Mouse (Mus musculus) heart, embryonic 16.5 days (tissue): Measurements from ENCODE around the gene Itga4. TPM values are rescaled to one million over a fixed set of nuclear protein-coding genes. Genes with fewer than 3 reads are reported as not detected.

ENCODE experiments used
- ATAC-seq: fragments of 200-750 bp; cut with Nextera tagmentation; replicated peaks from 2 replicates; pipeline ENCODE4 v1.8.0; 2017; ENCODE audit warnings: moderate number of reproducible peaks; ENCODE audit not compliant: insufficient read depth, low FRiP score; ENCODE audit errors: extremely low read depth
- H3K27ac ChIP-seq: fragments of 300-500 bp; sonication (generic); 2 replicates; pipeline ENCODE4 v1.5.1; 2014; ENCODE audit warnings: mild to moderate bottlenecking, low read length, control low read depth, moderate library complexity
- H3K27me3 ChIP-seq: fragments of 300-500 bp; sonication (generic); 2 replicates; pipeline ENCODE4 v1.6.1; 2014; ENCODE audit warnings: low read length, mixed read lengths; ENCODE audit not compliant: control insufficient read depth, insufficient read depth
- H3K36me3 ChIP-seq: fragments of 300-500 bp; sonication (generic); 2 replicates; pipeline ENCODE4 v1.6.1; 2014; ENCODE audit not compliant: control insufficient read depth, insufficient read depth
- H3K4me1 ChIP-seq: fragments of 300-500 bp; sonication (generic); 2 replicates; pipeline ENCODE4 v1.6.1; 2014; ENCODE audit warnings: low read length, mixed read lengths; ENCODE audit not compliant: control insufficient read depth, insufficient read depth
- H3K4me2 ChIP-seq: fragments of 300-500 bp; sonication (generic); 2 replicates; pipeline ENCODE4 v1.6.1; 2014; ENCODE audit warnings: low read depth, mild to moderate bottlenecking, control low read depth, low read length
- H3K4me3 ChIP-seq: fragments of 300-500 bp; sonication (generic); 2 replicates; pipeline ENCODE4 v1.5.1; 2014; ENCODE audit warnings: mild to moderate bottlenecking, control low read depth, low read length
- H3K9ac ChIP-seq: fragments of 300-500 bp; sonication (generic); 2 replicates; pipeline ENCODE4 v1.6.1; 2014; ENCODE audit warnings: low read length, control low read depth
- H3K9me3 ChIP-seq: fragments of 300-500 bp; sonication (generic); replicated peaks from 2 replicates; pipeline ENCODE4 v1.6.1; 2016; ENCODE audit warnings: low read length; ENCODE audit not compliant: control insufficient read depth
- WGBS: fragments of 180-500 bp; shearing (Covaris S2); extraction: QIAGEN DNeasy Blood & Tissue Kit; methylation state at CpG from one replicate; pipeline ENCODE4 v1.1.7; 2014; 5-methylcytosine and 5-hydroxymethylcytosine counted together
- polyA plus RNA-seq: library from polyadenylated mRNA; unstranded; fragments of >200 nt; fragmentation: Nextera tagmentation; extraction: Ambion mirVana; gene quantifications from 2 replicates; pipeline ENCODE4 v1.2.1, GENCODE M21; 2015

Itga4 gene
- polyA plus RNA-seq, 1 experiment from 2014 or later, result 7.5 TPM

DNA sequence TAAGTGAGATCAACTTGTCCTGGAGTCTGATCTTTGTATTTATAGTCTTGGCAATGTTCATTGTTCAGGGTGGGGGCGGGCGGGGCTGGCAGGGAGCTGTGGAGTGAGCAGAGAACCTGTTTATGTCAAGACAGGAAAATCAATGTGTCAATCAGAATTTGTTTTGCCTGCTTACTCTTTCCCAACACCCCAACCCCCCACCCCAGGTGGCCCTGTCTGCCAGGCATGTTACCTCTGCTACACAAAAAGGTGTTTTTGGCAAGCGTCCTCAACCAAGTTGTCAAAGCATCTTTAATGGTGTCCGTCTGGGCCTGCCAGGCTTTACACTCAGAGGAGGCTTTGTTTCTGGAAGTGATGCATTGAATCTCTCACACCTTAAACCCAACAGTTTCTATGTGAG lies 59.9 kb downstream of the Itga4 start:
- Histone ChIP-seq H3K9ac (no peak overlapping the region), H3K4me1 (no peaks in the 10 kb centered on the region), H3K36me3 (peaks cover 2% of the 10 kb centered on the region; the same call in 1 of the 2 replicates), H3K27ac (no peak overlapping the region), H3K9me3 (no peaks in the 10 kb centered on the region), H3K4me3 (no peak overlapping the region), H3K4me2 (no peak overlapping the region), H3K27me3 (no peaks in the 10 kb centered on the region)
- WGBS, result 79% methylated on average over 4 of the region's 4 CpGs
- no peak for ATAC-seq

DNA sequence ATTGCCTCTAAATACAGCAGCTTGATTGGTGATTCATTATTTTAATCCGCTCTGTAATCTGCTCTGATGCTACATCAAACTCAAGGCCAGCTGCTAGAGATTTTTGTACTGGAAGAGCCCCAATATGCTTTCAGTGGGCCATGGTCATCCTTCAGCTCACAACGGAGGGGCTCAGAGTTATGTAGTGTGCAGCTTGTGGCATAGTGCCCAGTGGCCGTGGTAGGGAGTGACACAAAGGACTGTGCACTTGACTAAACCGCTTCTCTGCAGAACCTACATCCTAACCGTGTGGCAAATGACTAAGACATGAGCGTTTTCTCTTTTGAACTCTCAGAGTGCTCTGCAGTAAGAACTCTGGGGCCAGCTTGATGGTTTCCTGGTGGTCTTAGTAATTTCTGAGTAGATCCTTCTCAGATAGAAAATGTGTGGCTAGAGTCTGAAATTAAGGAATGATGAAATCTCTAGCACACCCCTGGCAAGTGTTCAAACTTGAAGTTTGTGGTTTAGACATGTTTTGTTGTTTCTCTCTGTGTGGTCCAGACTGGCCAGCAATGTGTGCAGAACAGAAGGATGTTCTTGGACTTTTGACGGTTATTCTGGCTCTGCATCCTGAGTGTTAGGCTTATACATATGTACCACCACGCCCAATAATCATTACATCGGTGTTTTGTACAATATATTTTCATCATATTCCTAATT lies 61.1 kb downstream of the Itga4 start:
- Histone ChIP-seq H3K9ac (no peak overlapping the region), H3K9me3 (no peaks in the 10 kb centered on the region), H3K36me3 (peaks cover 2% of the 10 kb centered on the region; the same call in 1 of the 2 replicates), H3K4me1 (no peaks in the 10 kb centered on the region), H3K27ac (no peak overlapping the region), H3K27me3 (no peaks in the 10 kb centered on the region), H3K4me2 (no peak overlapping the region), H3K4me3 (no peak overlapping the region)
- 81% methylated on average over 9 of the region's 9 CpGs for WGBS
- no peak for ATAC-seq

DNA sequence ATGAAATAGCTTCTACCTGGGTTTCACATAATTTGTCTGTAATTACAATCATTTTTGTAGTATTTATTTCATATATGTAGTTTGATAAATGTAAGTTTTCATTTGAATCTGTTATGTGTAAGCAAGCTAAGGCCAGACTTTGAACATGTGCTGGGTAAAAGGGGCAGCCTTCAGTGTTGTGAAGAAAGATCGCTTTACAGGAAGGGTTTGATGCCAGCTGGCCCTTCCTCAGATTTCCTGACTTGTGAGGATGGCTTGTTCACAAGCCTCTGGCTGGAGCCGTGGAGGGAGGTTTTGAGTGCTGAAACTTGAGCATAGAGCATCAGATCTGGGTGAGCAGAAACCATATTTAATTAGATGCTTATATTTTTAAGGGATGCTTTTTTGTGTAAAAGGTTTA lies 72.9 kb downstream of the Itga4 start:
- no peaks in the 10 kb centered on the region for H3K36me3 ChIP-seq
- H3K27ac ChIP-seq, result no peak overlapping the region
- H3K4me2 ChIP-seq, result no peak overlapping the region
- WGBS, result 62% methylated on average over 2 of the region's 2 CpGs
- no peaks in the 10 kb centered on the region for H3K4me1 ChIP-seq
- no peak for ATAC-seq
- H3K27me3 ChIP-seq, result no peaks in the 10 kb centered on the region
- H3K9ac ChIP-seq, result no peak overlapping the region
- H3K9me3 ChIP-seq, result no peaks in the 10 kb centered on the region
- H3K4me3 ChIP-seq, result no peak overlapping the region

- no peak for ATAC-seq
- Histone ChIP-seq H3K27ac (no peak overlapping the region), H3K9me3 (no peaks in the 10 kb centered on the region; the same call in 1 of the 2 replicates), H3K4me3 (no peak overlapping the region), H3K4me1 (no peaks in the 10 kb centered on the region), H3K9ac (no peak overlapping the region), H3K4me2 (no peak overlapping the region), H3K36me3 (no peaks in the 10 kb centered on the region), H3K27me3 (no peaks in the 10 kb centered on the region)
These were observed 79.4 kb downstream of the Itga4 start for GRCm38 (mm10) chr2:79334661-79335060.

- Histone ChIP-seq H3K27ac (no peak overlapping the region), H3K9ac (no peak overlapping the region), H3K27me3 (no peaks in the 10 kb centered on the region), H3K4me2 (no peak overlapping the region), H3K36me3 (no peaks in the 10 kb centered on the region), H3K9me3 (no peaks in the 10 kb centered on the region; the same call in 1 of the 2 replicates), H3K4me3 (no peak overlapping the region), H3K4me1 (no peaks in the 10 kb centered on the region)
- no peak for ATAC-seq
- WGBS, result 85% methylated on average over 1 of the region's 1 CpGs
These were observed 80.9 kb downstream of the Itga4 start for GRCm38 (mm10) chr2:79336141-79336540.

DNA sequence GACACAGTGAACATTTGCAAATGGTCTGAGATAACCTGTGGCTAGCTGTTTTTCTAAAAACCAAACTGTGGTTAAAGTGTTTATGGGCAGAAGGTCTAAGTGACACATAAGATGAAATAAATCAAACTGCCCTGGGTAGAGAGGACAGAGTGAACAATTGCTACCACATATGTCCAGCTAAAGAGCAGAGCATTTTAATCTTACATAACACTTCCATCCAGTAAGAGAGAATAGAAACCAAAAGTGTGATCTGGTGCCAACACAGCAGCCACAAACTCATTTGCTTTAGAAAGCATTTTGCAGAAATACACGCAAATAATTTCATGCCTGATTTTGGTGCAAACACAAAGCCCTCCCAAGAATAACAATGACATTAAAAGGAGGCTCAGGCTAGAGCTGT lies 83.8 kb downstream of the Itga4 start:
- Histone ChIP-seq H3K9ac (no peak overlapping the region), H3K4me3 (no peak overlapping the region), H3K36me3 (no peaks in the 10 kb centered on the region), H3K27me3 (no peaks in the 10 kb centered on the region), H3K4me2 (no peak overlapping the region), H3K27ac (no peak overlapping the region), H3K4me1 (no peaks in the 10 kb centered on the region), H3K9me3 (no peaks in the 10 kb centered on the region; the same call in 1 of the 2 replicates)
- no peak for ATAC-seq
- 76% methylated on average over 1 of the region's 1 CpGs for WGBS

- Histone ChIP-seq H3K4me2 (no peak overlapping the region), H3K27ac (no peak overlapping the region), H3K9ac (no peak overlapping the region), H3K36me3 (no peaks in the 10 kb centered on the region), H3K27me3 (no peaks in the 10 kb centered on the region), H3K4me1 (no peaks in the 10 kb centered on the region), H3K4me3 (no peak overlapping the region), H3K9me3 (no peaks in the 10 kb centered on the region)
- no peak for ATAC-seq
- WGBS, result 83% methylated on average over 8 of the region's 8 CpGs
These were observed 87.9 kb downstream of the Itga4 start for GRCm38 (mm10) chr2:79343115-79343514.

DNA sequence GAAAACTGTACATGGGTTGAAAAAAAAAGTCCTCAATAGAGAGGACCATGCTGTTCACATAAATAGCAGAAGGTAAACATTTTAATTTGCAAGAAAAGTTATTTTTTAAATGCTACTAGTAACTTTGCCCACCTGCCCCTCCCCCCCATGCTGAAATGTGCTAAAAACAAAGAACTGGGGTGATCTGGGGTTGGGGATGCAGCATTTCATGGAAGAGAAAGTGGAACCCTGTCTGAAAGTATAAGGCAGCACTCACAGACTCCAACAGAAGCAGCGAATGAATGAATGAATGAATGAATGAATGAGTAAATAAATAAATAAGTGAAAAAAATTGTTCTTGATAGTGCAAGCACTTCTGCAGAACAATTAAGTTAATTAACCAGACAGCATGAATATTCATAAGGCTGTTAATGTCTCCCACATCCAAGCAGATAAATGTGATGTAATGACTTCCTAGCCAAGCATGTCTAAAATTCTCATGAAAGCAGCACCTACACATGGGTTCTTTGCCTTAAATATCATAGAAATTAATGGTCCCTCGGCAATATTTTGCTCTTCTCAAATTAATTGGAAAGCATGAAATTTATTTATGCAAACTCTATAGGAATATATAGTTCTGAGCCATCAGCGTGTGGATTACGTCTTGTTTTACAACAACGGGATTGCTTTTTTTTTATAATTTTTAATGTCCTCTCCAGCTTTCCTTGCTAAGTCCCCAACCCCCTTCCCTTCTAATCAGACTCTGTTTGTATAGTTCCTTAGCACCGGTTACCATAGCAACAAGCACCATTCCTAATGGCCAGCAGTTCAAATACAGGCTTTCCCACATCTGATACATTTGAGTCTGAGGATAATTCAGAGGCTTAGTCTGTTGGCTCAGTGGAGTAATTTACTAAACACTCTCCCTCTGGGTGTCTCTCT lies 96.2 kb downstream of the Itga4 start:
- H3K36me3 ChIP-seq, result no peaks in the 10 kb centered on the region
- H3K4me3 ChIP-seq, result no peak overlapping the region
- WGBS, result 84% methylated on average over 6 of the region's 6 CpGs
- H3K9ac ChIP-seq, result no peak overlapping the region
- no peaks in the 10 kb centered on the region for H3K9me3 ChIP-seq
- no peaks in the 10 kb centered on the region for H3K27me3 ChIP-seq
- H3K27ac ChIP-seq, result no peak overlapping the region
- no peaks in the 10 kb centered on the region for H3K4me1 ChIP-seq
- no peak for ATAC-seq
- no peak overlapping the region for H3K4me2 ChIP-seq
